Mouse (Mus musculus): Measurements from ENCODE around the gene Sirt2.

DNA sequence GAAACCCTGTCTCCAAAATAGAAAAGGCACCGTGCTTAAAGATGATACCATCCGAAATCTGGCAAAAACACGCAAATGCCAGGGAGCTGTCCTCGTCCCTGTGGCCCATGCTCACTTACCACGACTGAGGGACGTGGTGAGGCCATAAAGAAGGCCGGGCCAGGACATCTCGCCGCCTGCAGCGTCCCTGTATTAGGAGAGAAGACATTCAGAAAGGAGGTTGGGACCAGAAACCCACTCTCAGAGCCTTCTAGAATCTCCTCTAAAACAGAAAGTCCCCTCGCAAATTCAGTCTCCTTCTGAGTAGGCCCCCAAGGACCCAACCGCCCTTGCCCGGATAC, 25.2 kb upstream of the Sirt2 start:
- TF ChIP-seq POLR2A (IDR thresholded peaks at IDR 0.05; ENCODE audit: low read depth, low read length): no peak
- TF ChIP-seq CTCF (IDR thresholded peaks at IDR 0.05; ENCODE audit: extremely low read depth, insufficient read length, insufficient replicate concordance, low read depth, low read length): no peak
